Mouse (Mus musculus) spleen, postnatal 0 days (tissue): ENCODE results near the gene Coa4. TPM values are rescaled to one million over a fixed set of nuclear protein-coding genes. Genes with fewer than 3 reads are reported as not detected.

Source experiments
- polyA plus RNA-seq: library from polyadenylated mRNA; unstranded; fragments of >200 nt; fragmentation: Nextera tagmentation; extraction: Ambion mirVana; gene quantifications from 2 replicates; pipeline ENCODE4 v1.2.1, GENCODE M21; 2015

The Coa4 gene
- 12.5 and 14.3 TPM in 2 replicates for polyA plus RNA-seq

DNA sequence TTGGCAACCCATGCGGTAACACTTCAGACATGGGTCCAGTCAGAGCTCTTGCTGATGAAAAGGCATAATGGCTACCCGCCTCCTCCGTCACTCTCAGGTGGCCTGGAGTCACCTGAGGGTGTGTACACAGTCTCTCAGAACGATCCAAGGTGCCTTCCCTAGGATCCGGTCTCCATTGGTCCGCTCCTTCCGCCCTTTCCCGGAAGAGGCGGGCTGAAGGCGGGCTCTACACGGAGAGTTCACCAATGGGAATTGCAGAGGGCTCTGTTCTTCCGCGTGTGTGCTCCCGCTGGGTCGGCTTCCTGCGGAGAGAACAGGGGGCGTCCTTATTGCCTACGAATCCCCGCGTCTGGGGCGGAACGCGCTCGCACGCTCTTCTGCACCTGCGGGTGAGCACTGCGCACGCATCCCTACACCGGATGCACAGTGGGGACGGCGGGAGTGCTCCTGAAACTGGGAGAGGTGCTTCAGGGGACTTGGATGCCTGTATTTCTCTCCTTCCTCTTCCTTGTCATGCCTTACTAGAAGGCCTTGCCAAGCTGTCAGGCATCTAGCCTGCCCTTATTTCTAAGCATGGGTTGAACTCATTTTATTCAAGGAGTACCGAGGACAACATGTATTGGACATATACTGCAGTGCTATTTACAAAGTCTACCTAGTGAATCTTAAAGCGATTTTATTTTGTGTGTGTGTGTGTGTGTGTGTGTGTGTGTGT is at the start of gene Coa4:
Coa4 (plus strand) TSS at position 268 of the 715 bp plus-strand sequence.

DNA sequence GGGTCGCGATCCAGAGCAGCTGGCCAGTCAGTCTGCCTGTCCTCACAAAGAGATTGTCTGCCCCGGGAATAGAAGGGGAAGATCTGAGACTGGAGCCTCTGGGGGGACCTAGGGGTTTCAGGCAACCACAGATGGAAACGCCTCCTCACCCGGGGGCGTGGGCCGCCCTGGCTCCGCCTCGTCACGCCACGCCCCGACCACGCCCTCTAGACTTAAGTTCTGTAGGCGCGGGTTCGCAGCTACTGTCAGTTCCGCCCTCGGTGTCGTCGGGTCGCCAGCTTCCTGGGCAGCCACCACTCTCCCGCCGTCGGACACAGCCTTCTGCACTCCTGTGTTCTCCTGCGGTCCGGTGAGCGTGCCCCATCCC is 43.8 kb upstream of the Coa4 start, which contains the start of gene Ucp2:
Ucp2 (plus strand) TSS at position 221 of the 367 bp plus-strand sequence.

GRCm38 (mm10) chr7:100514573-100514972 is 22.3 kb upstream of the Coa4 start, which contains the start of gene Dnajb13:
Gene Dnajb13 (minus strand): TSS chr7:100514960.

Other genes with a start within 250 kb of the Coa4 start
- gene C2cd3, start 164.8 kb upstream of the Coa4 start, polyA plus RNA-seq, result 13.8 and 15.0 TPM in 2 replicates
- 16.3 and 18.1 TPM in 2 replicates for gene Ppme1, start 164.8 kb upstream of the Coa4 start, polyA plus RNA-seq
- gene Ucp3, start 64.1 kb upstream of the Coa4 start, polyA plus RNA-seq, result not detected in 2 replicates
- 1,043 and 1,112 TPM in 2 replicates for gene Ucp2, start 43.7 kb upstream of the Coa4 start, polyA plus RNA-seq
- 1.8 and 2.7 TPM in 2 replicates for gene Dnajb13, start 22.1 kb upstream of the Coa4 start, polyA plus RNA-seq
- 53.3 and 53.4 TPM in 2 replicates for gene Rab6a, start 70.3 kb downstream of the Coa4 start, polyA plus RNA-seq
- 54.7 and 58.1 TPM in 2 replicates for gene Mrpl48, start 71.2 kb downstream of the Coa4 start, polyA plus RNA-seq
- gene Plekhb1, start 125.3 kb downstream of the Coa4 start, polyA plus RNA-seq, result 0.36 and 0.38 TPM in 2 replicates
- 12.2 and 15.1 TPM in 2 replicates for gene Fam168a, start 169.6 kb downstream of the Coa4 start, polyA plus RNA-seq